Mouse (Mus musculus): ENCODE measurements at regions not wholly inside any gene's neighbourhood (a gene's known extent, or its start where the extent isn't known, plus 50 kb on each side); places are given as distances from the start of the nearest gene placed in this dataset.
A peak's percentile ranks its signal among the peaks of the same experiment; 100 is the strongest.

DNA sequence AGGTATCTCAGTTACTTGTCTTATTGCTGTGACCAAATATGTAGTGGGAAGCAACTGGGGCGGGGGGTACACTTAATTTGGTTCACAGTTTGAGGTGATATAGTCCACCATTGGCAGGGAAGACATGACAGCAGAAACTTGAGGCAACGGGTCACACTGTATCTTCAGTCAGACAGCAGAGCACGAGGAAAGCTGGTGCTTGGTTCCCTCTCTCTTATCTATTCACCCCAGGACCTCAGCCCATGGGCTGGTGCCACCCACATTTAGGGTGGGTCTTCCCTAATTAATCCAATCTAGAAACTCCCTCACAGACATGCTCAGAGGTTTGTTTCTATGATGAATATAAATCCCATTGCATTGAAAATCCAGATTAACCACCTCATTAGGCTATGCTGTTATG, 56.5 kb downstream of the Otud1 start:
- Histone ChIP-seq H3K9ac (replicated peaks) (no peak overlapping the region), H3K4me2 (ENCODE audit: low read depth, low read length) (no peak overlapping the region), H3K36me3 (replicated peaks; ENCODE audit: insufficient read depth, low read length) (no peaks in the 10 kb centered on the region), H3K27ac (ENCODE audit: low read depth) (no peak overlapping the region), H3K27me3 (ENCODE audit: insufficient read depth, low read length) (no peaks in the 10 kb centered on the region), H3K4me1 (ENCODE audit: insufficient read depth) (0 out of 2 replicates have a peak, but pooled peaks cover 3% of the 10 kb centered on the region), H3K9me3 (ENCODE audit: low read length) (no peaks in the 10 kb centered on the region), H3K4me3 (ENCODE audit: low read depth, low read length) (no peak overlapping the region)
- TF ChIP-seq CTCF (IDR thresholded peaks at IDR 0.05; ENCODE audit: low read depth) (no peak), EP300 (IDR thresholded peaks at IDR 0.05; ENCODE audit: low read depth) (peak; percentile 51; the same call in 1 of the 2 replicates)
- ATAC-seq (peak; percentile 74), DNase-seq (no peak)
- 32% methylated on average over 3 of the region's 3 CpGs for WGBS (ENCODE audit: insufficient replicate concordance)

DNA sequence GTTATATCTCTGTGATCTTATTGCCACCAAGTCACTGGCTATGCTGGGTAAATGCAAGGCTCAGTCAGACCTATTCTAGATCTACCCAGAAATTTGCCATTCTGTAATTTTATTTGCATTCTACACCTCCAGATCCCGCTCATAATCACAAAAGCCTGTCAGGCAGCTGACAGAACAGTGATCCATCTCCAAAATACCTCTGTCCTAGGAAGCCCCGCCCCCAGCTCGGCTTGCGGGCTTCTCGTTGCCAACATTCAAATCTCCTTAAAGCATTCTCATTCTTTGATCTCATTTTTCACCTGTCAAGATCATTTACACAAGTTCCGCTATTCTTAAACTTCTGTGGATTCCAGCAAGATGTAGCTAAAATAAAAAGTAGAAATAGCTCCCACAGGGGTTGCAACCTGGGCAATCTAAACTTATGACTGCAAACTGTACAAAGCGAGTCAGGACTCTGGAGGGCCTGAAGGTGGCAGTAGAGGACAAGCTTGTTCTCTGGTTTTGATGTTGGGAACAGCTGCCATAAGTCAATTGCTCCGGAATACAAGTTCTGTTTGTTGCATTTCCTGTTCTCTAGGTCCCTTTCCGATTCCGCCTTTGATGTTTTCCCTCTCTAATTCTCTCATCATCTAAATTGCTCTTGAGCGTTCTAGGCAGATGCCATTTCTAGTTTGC, 58.1 kb downstream of the Otud1 start:
- no peak overlapping the region for H3K27ac ChIP-seq (ENCODE audit: low read depth)
- H3K4me2 ChIP-seq (ENCODE audit: low read depth, low read length) = peak overlapping the region; percentile 53
- H3K9me3 ChIP-seq (ENCODE audit: low read length) = no peaks in the 10 kb centered on the region
- ATAC-seq = peak; percentile 89
- DNase-seq = peak; percentile 75
- TF ChIP-seq EP300 (IDR thresholded peaks at IDR 0.05; ENCODE audit: low read depth) = no peak
- peak; percentile 88 for TF ChIP-seq CTCF (IDR thresholded peaks at IDR 0.05; ENCODE audit: low read depth)
- H3K4me3 ChIP-seq (ENCODE audit: low read depth, low read length) = 0 out of 2 replicates have a peak overlapping the region, but pooled peaks have one; percentile 13
- H3K36me3 ChIP-seq (replicated peaks; ENCODE audit: insufficient read depth, low read length) = no peaks in the 10 kb centered on the region
- 0 out of 2 replicates have a peak, but pooled peaks cover 3% of the 10 kb centered on the region for H3K4me1 ChIP-seq (ENCODE audit: insufficient read depth)
- no peak overlapping the region for H3K9ac ChIP-seq (replicated peaks)
- WGBS (ENCODE audit: insufficient replicate concordance) = 16% methylated on average over 11 of the region's 11 CpGs
- no peaks in the 10 kb centered on the region for H3K27me3 ChIP-seq (ENCODE audit: insufficient read depth, low read length)

DNA sequence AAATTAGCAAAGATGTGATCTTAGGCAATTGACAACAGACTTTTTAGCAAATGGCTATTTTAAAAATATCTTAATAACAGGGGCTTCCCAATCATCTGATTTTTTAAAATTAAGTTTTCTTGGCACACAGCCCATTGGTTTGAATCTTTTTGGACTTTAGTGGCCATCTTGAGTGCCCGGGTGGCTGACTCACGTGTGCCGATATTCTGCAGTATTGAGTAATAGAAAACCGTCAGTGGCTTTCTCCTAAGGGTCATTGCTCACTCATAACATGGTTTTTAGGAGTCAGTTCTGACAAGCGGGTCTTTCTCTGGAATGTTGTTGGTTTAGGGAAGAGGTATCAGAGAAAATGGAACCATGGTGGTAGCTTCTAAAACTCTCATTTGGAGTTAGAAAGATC, 58.8 kb downstream of the Otud1 start:
- DNase-seq (no peak), ATAC-seq (peak; percentile 61)
- Histone ChIP-seq H3K36me3 (replicated peaks; ENCODE audit: insufficient read depth, low read length) (no peaks in the 10 kb centered on the region), H3K9ac (replicated peaks) (no peak overlapping the region), H3K27ac (ENCODE audit: low read depth) (no peak overlapping the region), H3K27me3 (ENCODE audit: insufficient read depth, low read length) (no peaks in the 10 kb centered on the region), H3K4me2 (ENCODE audit: low read depth, low read length) (no peak overlapping the region), H3K4me3 (ENCODE audit: low read depth, low read length) (no peak overlapping the region), H3K9me3 (ENCODE audit: low read length) (no peaks in the 10 kb centered on the region), H3K4me1 (ENCODE audit: insufficient read depth) (0 out of 2 replicates have a peak, but pooled peaks cover 3% of the 10 kb centered on the region)
- 67% methylated on average over 5 of the region's 5 CpGs for WGBS (ENCODE audit: insufficient replicate concordance)
- no peak for TF ChIP-seq EP300 (IDR thresholded peaks at IDR 0.05; ENCODE audit: low read depth)
- no peak for TF ChIP-seq CTCF (IDR thresholded peaks at IDR 0.05; ENCODE audit: low read depth)

DNA sequence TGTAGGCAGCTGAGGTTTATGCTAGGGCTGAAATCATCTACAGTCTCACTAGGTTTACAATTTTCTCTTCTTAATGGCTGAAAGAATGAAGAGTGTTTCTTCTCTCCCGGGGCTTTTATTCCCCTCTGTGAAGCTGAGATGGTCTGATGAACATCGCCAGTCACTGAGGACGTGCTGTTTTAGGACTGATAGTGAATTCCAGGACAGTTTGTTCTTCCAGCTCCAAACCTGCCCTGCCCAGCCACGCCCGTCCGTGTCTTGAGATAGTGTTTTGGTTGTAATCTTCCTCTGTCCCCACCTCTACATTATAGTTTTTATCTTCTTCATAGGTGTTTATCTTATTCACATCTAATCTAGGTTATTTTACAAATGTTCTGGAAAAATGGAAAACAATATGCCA, 68.5 kb downstream of the Otud1 start:
- ATAC-seq (no peak), DNase-seq (no peak)
- H3K4me3 ChIP-seq (ENCODE audit: low read depth, low read length) = no peak overlapping the region
- no peaks in the 10 kb centered on the region for H3K36me3 ChIP-seq (replicated peaks; ENCODE audit: insufficient read depth, low read length)
- TF ChIP-seq EP300 (IDR thresholded peaks at IDR 0.05; ENCODE audit: low read depth) = peak; percentile 41; the same call in 1 of the 2 replicates
- TF ChIP-seq CTCF (IDR thresholded peaks at IDR 0.05; ENCODE audit: low read depth) = no peak
- H3K9me3 ChIP-seq (ENCODE audit: low read length) = no peaks in the 10 kb centered on the region
- no peak overlapping the region for H3K9ac ChIP-seq (replicated peaks)
- no peak overlapping the region for H3K27ac ChIP-seq (ENCODE audit: low read depth)
- H3K4me1 ChIP-seq (ENCODE audit: insufficient read depth) = 0 out of 2 replicates have a peak, but pooled peaks cover 2% of the 10 kb centered on the region
- H3K4me2 ChIP-seq (ENCODE audit: low read depth, low read length) = no peak overlapping the region
- WGBS (ENCODE audit: insufficient replicate concordance) = 65% methylated on average over 6 of the region's 6 CpGs
- no peaks in the 10 kb centered on the region for H3K27me3 ChIP-seq (ENCODE audit: insufficient read depth, low read length)

DNA sequence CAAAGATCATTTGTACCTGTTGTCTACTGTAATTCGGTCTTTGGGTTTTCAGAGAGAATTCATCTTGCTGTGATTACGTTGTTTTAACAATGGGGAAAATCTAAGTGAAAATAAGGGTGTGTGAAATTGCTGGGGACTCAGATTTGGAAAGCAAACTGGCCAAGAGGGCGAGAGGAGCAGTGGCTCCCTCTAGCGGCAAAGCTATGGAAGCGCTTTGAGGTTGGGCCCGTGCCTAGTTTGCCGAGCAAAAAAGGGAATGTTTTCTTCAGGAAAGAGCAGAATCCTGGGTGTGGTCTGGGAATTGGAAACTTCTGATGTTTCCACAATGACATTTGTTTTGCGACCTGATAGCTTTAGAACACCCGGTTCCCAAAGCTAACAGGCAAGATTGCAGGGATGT, 69.4 kb downstream of the Otud1 start:
- H3K27ac ChIP-seq (ENCODE audit: low read depth) = no peak overlapping the region
- no peaks in the 10 kb centered on the region for H3K27me3 ChIP-seq (ENCODE audit: insufficient read depth, low read length)
- H3K9ac ChIP-seq (replicated peaks) = no peak overlapping the region
- no peaks in the 10 kb centered on the region for H3K9me3 ChIP-seq (ENCODE audit: low read length)
- 8% methylated on average over 9 of the region's 9 CpGs for WGBS (ENCODE audit: insufficient replicate concordance)
- ATAC-seq (no peak), DNase-seq (peak; percentile 59)
- 0 out of 2 replicates have a peak, but pooled peaks cover 2% of the 10 kb centered on the region for H3K4me1 ChIP-seq (ENCODE audit: insufficient read depth)
- H3K4me2 ChIP-seq (ENCODE audit: low read depth, low read length) = no peak overlapping the region
- H3K4me3 ChIP-seq (ENCODE audit: low read depth, low read length) = no peak overlapping the region
- H3K36me3 ChIP-seq (replicated peaks; ENCODE audit: insufficient read depth, low read length) = no peaks in the 10 kb centered on the region
- TF ChIP-seq CTCF (IDR thresholded peaks at IDR 0.05; ENCODE audit: low read depth) (peak; percentile 89), EP300 (IDR thresholded peaks at IDR 0.05; ENCODE audit: low read depth) (no peak)

DNA sequence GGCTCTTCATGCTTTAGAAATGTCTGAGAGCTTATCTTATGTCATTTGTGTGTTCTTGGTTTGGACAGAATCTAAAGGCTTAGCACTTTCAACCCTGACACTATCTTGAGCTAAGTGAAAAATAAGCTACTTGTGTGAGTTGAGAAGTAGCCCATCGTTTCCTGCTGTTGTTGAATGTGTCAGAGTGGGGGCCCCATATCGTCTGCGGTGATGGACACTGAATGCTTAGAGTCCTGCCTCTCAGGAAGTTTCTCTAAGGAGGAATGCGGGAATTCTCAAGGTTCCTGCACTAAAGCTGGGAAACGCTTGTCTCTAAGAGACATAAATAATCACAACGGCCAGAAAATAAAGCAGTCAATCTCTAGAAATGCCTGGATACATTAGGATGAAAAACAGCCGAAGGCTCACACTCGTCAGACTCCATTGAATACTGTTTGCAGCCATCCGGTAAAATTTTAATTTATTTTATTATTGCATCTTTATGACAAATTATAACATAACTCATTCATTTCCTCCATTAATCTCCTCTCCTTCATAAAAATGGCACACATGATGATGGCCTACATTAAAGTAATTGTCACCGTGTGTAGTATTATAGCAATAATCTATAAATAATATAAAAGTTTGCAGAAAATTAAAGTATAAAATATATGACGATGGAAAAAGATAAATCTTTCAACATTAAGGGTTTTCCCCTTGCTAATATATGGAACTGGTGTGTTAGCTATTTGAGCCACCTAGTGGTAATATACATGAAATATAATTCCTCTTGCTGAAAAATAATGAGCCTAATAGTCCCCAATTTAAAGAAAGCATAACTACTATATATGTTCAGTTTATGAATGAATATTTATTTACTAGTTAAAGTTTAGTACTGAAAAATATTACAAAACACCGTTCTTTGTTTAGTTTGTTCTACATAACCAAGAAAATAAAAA, 75.6 kb downstream of the Otud1 start:
- H3K36me3 ChIP-seq (replicated peaks; ENCODE audit: insufficient read depth, low read length) = no peaks in the 10 kb centered on the region
- no peaks in the 10 kb centered on the region for H3K4me1 ChIP-seq (ENCODE audit: insufficient read depth)
- H3K4me3 ChIP-seq (ENCODE audit: low read depth, low read length) = no peak overlapping the region
- WGBS (ENCODE audit: insufficient replicate concordance) = 47% methylated on average over 12 of the region's 12 CpGs
- DNase-seq (no peak), ATAC-seq (no peak)
- H3K9ac ChIP-seq (replicated peaks) = no peak overlapping the region
- H3K9me3 ChIP-seq (ENCODE audit: low read length) = no peaks in the 10 kb centered on the region
- H3K4me2 ChIP-seq (ENCODE audit: low read depth, low read length) = no peak overlapping the region
- no peak overlapping the region for H3K27ac ChIP-seq (ENCODE audit: low read depth)
- H3K27me3 ChIP-seq (ENCODE audit: insufficient read depth, low read length) = no peaks in the 10 kb centered on the region
- TF ChIP-seq CTCF (IDR thresholded peaks at IDR 0.05; ENCODE audit: low read depth) (peak; percentile 39), EP300 (IDR thresholded peaks at IDR 0.05; ENCODE audit: low read depth) (no peak)

Measured in liver, postnatal 0 days (tissue).